Mouse (Mus musculus) olfactory bulb, adult 2 months (tissue): ENCODE data around the gene Nus1.

Experiments
- CTCF ChIP-seq: fragments of 200-500 bp; IDR thresholded peaks from 2 replicates; pipeline ENCODE4 v1.5.1; 2012; ENCODE audit warnings: low read depth, mild to moderate bottlenecking, low read length, moderate library complexity; ENCODE audit not compliant: insufficient read depth
- POLR2A ChIP-seq: fragments of 200-500 bp; IDR thresholded peaks from 2 replicates; pipeline ENCODE4 v1.6.1; 2012; ENCODE audit warnings: mild to moderate bottlenecking, low read depth, low read length, moderate library complexity; ENCODE audit not compliant: insufficient read depth

- TF ChIP-seq POLR2A: no peak
- no peak for TF ChIP-seq CTCF
Observed at GRCm38 (mm10) chr10:52460614-52461013, 43.3 kb downstream of the Nus1 start.
